Mouse (Mus musculus) left cerebral cortex, adult 2 months (tissue): Measurements from ENCODE around the gene Cux2. TPM values are rescaled to one million over a fixed set of nuclear protein-coding genes. Genes with fewer than 3 reads are reported as not detected.

Experiments used
- DNase-seq, 2 experiments: peaks; one replicate each; pipeline ENCODE4 v3.0.0; 2021 to 2022; ENCODE audit warnings: low spot score in 2 of 2, mixed read lengths in 1 of 2; ENCODE audit errors: extremely low spot score in 1 of 2
- H3K27ac ChIP-seq: fragments of 200-600 bp; 2 replicates; pipeline ENCODE4 v1.8.1; 2022
- H3K4me3 ChIP-seq: fragments of 200-600 bp; 2 replicates; pipeline ENCODE4 v1.8.1; 2022
- CTCF ChIP-seq: fragments of 200-600 bp; IDR thresholded peaks from 2 replicates; pipeline ENCODE4 v1.8.1; 2022; ENCODE audit warnings: antibody characterized with exemption, mild to moderate bottlenecking, moderate library complexity
- intact Hi-C: fragments of 180-260 bp; cut with DNase I; formaldehyde crosslinking; loops from one replicate; pipeline ENCODE4 v1.15.1; 2025
- long read RNA-seq, 2 experiments: library from polyadenylated mRNA; stranded (forward); transcript quantifications; one replicate each; pipeline ENCODE4 v2.0.0; 2021; ENCODE audit warnings: borderline mapping rate in 2 of 2
- total RNA-seq, 2 experiments: library from RNA; stranded (reverse); gene quantifications; 2 replicates each; pipeline ENCODE4 v1.2.3; 2021

Cux2 gene
- 100 to 1,000 TPM; 194 to 215 TPM for total RNA-seq
- long read RNA-seq, experiment 1, full-length matches to known transcripts, result 11 of 63 reads
- long read RNA-seq, experiment 1, partial matches to known transcripts, result 10 of 63 reads
- long read RNA-seq, experiment 1, other reads (novel, unspliced or antisense), result 42 of 63 reads
- long read RNA-seq, experiment 2, full-length matches to known transcripts, result 1 of 70 reads
- long read RNA-seq, experiment 2, partial matches to known transcripts, result 16 of 70 reads
- long read RNA-seq, experiment 2, other reads (novel, unspliced or antisense), result 53 of 70 reads

- peak; percentile 98 for TF ChIP-seq CTCF
- intact Hi-C loops, result loop anchor here (1.0 kb wide), 1 partner anchor 39 kb away; no protein-coding TSS in a partner anchor
- H3K4me3 ChIP-seq, result peak within 1 kb of the TSS; percentile 70
- peak within 1 kb of the TSS; percentile 83 for H3K27ac ChIP-seq
- DNase-seq, result peak; percentile 69 to 76
These were observed at the start of gene Cux2 for GRCm38 (mm10) chr5:122050017-122050831. Cux2 (minus strand) TSS chr5:122050102.

- H3K27ac ChIP-seq, result no peak overlapping the region
- H3K4me3 ChIP-seq, result no peak overlapping the region
- no peak for DNase-seq
- TF ChIP-seq CTCF, result no peak
- intact Hi-C loops, result no loop called here
These were observed 44.5 kb upstream of the Cux2 start for GRCm38 (mm10) chr5:122094439-122094838.

- intact Hi-C loops, result no loop called here
- DNase-seq, result no peak
- no peak for TF ChIP-seq CTCF
- Histone ChIP-seq H3K27ac (no peak overlapping the region), H3K4me3 (no peak overlapping the region)
These were observed 43.8 kb upstream of the Cux2 start for GRCm38 (mm10) chr5:122093734-122094133.

GRCm38 (mm10) chr5:122092794-122093193 lies 42.9 kb upstream of the Cux2 start:
- Histone ChIP-seq H3K27ac (no peak overlapping the region), H3K4me3 (no peak overlapping the region)
- no peak for DNase-seq
- intact Hi-C loops, result no loop called here
- no peak for TF ChIP-seq CTCF

- intact Hi-C loops, result no loop called here
- H3K4me3 ChIP-seq, result no peak overlapping the region
- no peak overlapping the region for H3K27ac ChIP-seq
- peak; percentile 66 for TF ChIP-seq CTCF
- peak in 1 of 2 experiments; percentile 53 for DNase-seq
These were observed 41.2 kb upstream of the Cux2 start for GRCm38 (mm10) chr5:122091070-122091469.

GRCm38 (mm10) chr5:122089664-122090063 lies 39.8 kb upstream of the Cux2 start:
- intact Hi-C loops, result loop anchor here (1.0 to 5.0 kb wide), 4 partner anchors 39 to 217 kb away; partner anchors contain the start of gene Cux2
- no peak for TF ChIP-seq CTCF
- DNase-seq, result no peak
- H3K4me3 ChIP-seq, result no peak overlapping the region
- no peak overlapping the region for H3K27ac ChIP-seq

GRCm38 (mm10) chr5:122088917-122089316 lies 39.0 kb upstream of the Cux2 start:
- H3K27ac ChIP-seq, result no peak overlapping the region
- peak; percentile 82 to 93 for DNase-seq
- peak; percentile 93 for TF ChIP-seq CTCF
- H3K4me3 ChIP-seq, result no peak overlapping the region
- intact Hi-C loops, result loop anchor here (1.0 to 5.0 kb wide), 4 partner anchors 39 to 217 kb away; partner anchors contain the start of gene Cux2

- Histone ChIP-seq H3K4me3 (no peak overlapping the region), H3K27ac (no peak overlapping the region)
- no peak for DNase-seq
- TF ChIP-seq CTCF, result no peak
- intact Hi-C loops, result loop anchor here (5.0 kb wide), 1 partner anchor 194 kb away; no protein-coding TSS in a partner anchor
These were observed 36.2 kb upstream of the Cux2 start for GRCm38 (mm10) chr5:122086121-122086520.

- intact Hi-C loops, result loop anchor here (5.0 kb wide), 1 partner anchor 193 kb away; no protein-coding TSS in a partner anchor
- Histone ChIP-seq H3K4me3 (no peak overlapping the region), H3K27ac (no peak overlapping the region)
- DNase-seq, result no peak
- TF ChIP-seq CTCF, result no peak
These were observed 35.4 kb upstream of the Cux2 start for GRCm38 (mm10) chr5:122085291-122085690.

GRCm38 (mm10) chr5:122084470-122084869 lies 34.6 kb upstream of the Cux2 start:
- intact Hi-C loops, result no loop called here
- no peak for DNase-seq
- no peak overlapping the region for H3K27ac ChIP-seq
- H3K4me3 ChIP-seq, result no peak overlapping the region
- TF ChIP-seq CTCF, result no peak

GRCm38 (mm10) chr5:122083282-122083681 lies 33.4 kb upstream of the Cux2 start:
- intact Hi-C loops, result no loop called here
- H3K4me3 ChIP-seq, result no peak overlapping the region
- no peak overlapping the region for H3K27ac ChIP-seq
- no peak for DNase-seq
- no peak for TF ChIP-seq CTCF

- H3K4me3 ChIP-seq, result no peak overlapping the region
- no peak for DNase-seq
- H3K27ac ChIP-seq, result no peak overlapping the region
- TF ChIP-seq CTCF, result no peak
- intact Hi-C loops, result no loop called here
These were observed 31.6 kb upstream of the Cux2 start for GRCm38 (mm10) chr5:122081471-122081870.
